Mouse (Mus musculus) heart, adult 2 months (tissue): ENCODE measurements around the gene Wdr41. TPM values are rescaled to one million over a fixed set of nuclear protein-coding genes. Genes with fewer than 3 reads are reported as not detected.

Experiments
- DNase-seq, 2 experiments: peaks; one replicate each; pipeline ENCODE4 v3.0.0; 2021
- H3K27ac ChIP-seq: fragments of 200-600 bp; 2 replicates; pipeline ENCODE4 v1.8.1; 2022
- H3K27me3 ChIP-seq: fragments of 200-500 bp; 2 replicates; pipeline ENCODE4 v1.6.1; 2012; ENCODE audit warnings: mild to moderate bottlenecking, low read length, inconsistent platforms, mixed read lengths; ENCODE audit not compliant: control insufficient read depth, insufficient read depth
- H3K36me3 ChIP-seq: fragments of 200-500 bp; 2 replicates; pipeline ENCODE4 v1.6.1; 2012; ENCODE audit warnings: low read length, inconsistent platforms; ENCODE audit not compliant: control insufficient read depth, insufficient read depth
- H3K4me1 ChIP-seq: fragments of 200-500 bp; 2 replicates; pipeline ENCODE4 v1.6.1; 2011; ENCODE audit warnings: low read length; ENCODE audit not compliant: control insufficient read depth, insufficient read depth
- H3K4me3 ChIP-seq: fragments of 200-600 bp; 2 replicates; pipeline ENCODE4 v1.8.1; 2022
- H3K79me2 ChIP-seq: fragments of 200-500 bp; replicated peaks from 2 replicates; pipeline ENCODE4 v1.6.1; 2012; ENCODE audit warnings: mild to moderate bottlenecking, inconsistent platforms, low read length, moderate library complexity, mixed read lengths; ENCODE audit not compliant: control insufficient read depth, insufficient read depth
- H3K9ac ChIP-seq: fragments of 200-500 bp; 2 replicates; pipeline ENCODE4 v1.6.1; 2012; ENCODE audit warnings: low read depth, mild to moderate bottlenecking, control low read depth, inconsistent platforms, low read length, mixed read lengths
- CTCF ChIP-seq: fragments of 200-600 bp; IDR thresholded peaks from 2 replicates; pipeline ENCODE4 v1.8.1; 2022; ENCODE audit warnings: antibody characterized with exemption, mild to moderate bottlenecking, moderate library complexity
- EP300 ChIP-seq: fragments of 200-500 bp; IDR thresholded peaks from 2 replicates; pipeline ENCODE4 v1.6.1; 2011; ENCODE audit warnings: low read depth, low read length, control low read depth; ENCODE audit not compliant: insufficient read depth
- POLR2A ChIP-seq: fragments of 200-500 bp; IDR thresholded peaks from 2 replicates; pipeline ENCODE4 v1.6.1; 2011; ENCODE audit warnings: mild to moderate bottlenecking, low read depth, low read length, control low read depth; ENCODE audit not compliant: insufficient read depth
- WGBS: fragments of 180-500 bp; shearing (Covaris S2); methylation state at CpG from one replicate; pipeline ENCODE4 v1.1.7; 2018; 5-methylcytosine and 5-hydroxymethylcytosine counted together
- intact Hi-C: fragments of 180-260 bp; cut with DNase I; formaldehyde crosslinking; loops from one replicate; pipeline ENCODE4 v1.15.1; 2025
- polyA plus RNA-seq: library from polyadenylated mRNA; depleted of rRNA; stranded (reverse); fragments of >200 nt; gene quantifications from 2 replicates; pipeline ENCODE4 v1.2.3, GENCODE M21; 2012
- total RNA-seq, 2 experiments: library from RNA; stranded (reverse); gene quantifications; 2 replicates each; pipeline ENCODE4 v1.2.3; 2021

Gene Wdr41
- total and polyA plus RNA-seq, 3 experiments: 12.4 to 18.3 (median 16.7) TPM

- Histone ChIP-seq H3K4me1 (no peaks in the 10 kb centered on the region; the same call in 1 of the 2 replicates), H3K36me3 (no peaks in the 10 kb centered on the region), H3K4me3 (no peak overlapping the region), H3K27me3 (no peaks in the 10 kb centered on the region), H3K27ac (no peak overlapping the region), H3K9ac (no peak overlapping the region), H3K79me2 (no peaks in the 10 kb centered on the region)
- TF ChIP-seq POLR2A: no peak
- TF ChIP-seq CTCF: no peak
- no peak for TF ChIP-seq EP300
- no peak for DNase-seq
- 86% methylated on average over 7 of the region's 7 CpGs for WGBS
- intact Hi-C loops: no loop called here
These were observed 33.1 kb downstream of the Wdr41 start for GRCm38 (mm10) chr13:95009261-95009660.

GRCm38 (mm10) chr13:95011546-95012257 lies 35.6 kb downstream of the Wdr41 start:
- H3K27me3 ChIP-seq: no peaks in the 10 kb centered on the region
- H3K27ac ChIP-seq: no peak overlapping the region
- H3K79me2 ChIP-seq: no peaks in the 10 kb centered on the region
- TF ChIP-seq EP300 (no peak), CTCF (no peak), POLR2A (no peak)
- no peak overlapping the region for H3K9ac ChIP-seq
- WGBS: 91% methylated on average over 7 of the region's 7 CpGs
- intact Hi-C loops: no loop called here
- no peak for DNase-seq
- H3K4me1 ChIP-seq: no peaks in the 10 kb centered on the region; the same call in 1 of the 2 replicates
- no peaks in the 10 kb centered on the region for H3K36me3 ChIP-seq
- H3K4me3 ChIP-seq: no peak overlapping the region

- Histone ChIP-seq H3K9ac (no peak overlapping the region), H3K27me3 (no peaks in the 10 kb centered on the region), H3K4me1 (no peaks in the 10 kb centered on the region), H3K27ac (no peak overlapping the region), H3K4me3 (no peak overlapping the region), H3K79me2 (no peaks in the 10 kb centered on the region), H3K36me3 (no peaks in the 10 kb centered on the region)
- 89% methylated on average over 6 of the region's 6 CpGs for WGBS
- intact Hi-C loops: loop anchor here (2.0 kb wide), 1 partner anchor 270 kb away; no protein-coding TSS in a partner anchor
- no peak for DNase-seq
- TF ChIP-seq CTCF (no peak), EP300 (no peak), POLR2A (no peak)
These were observed 41.1 kb downstream of the Wdr41 start for GRCm38 (mm10) chr13:95017278-95017677.

GRCm38 (mm10) chr13:95017916-95018315 lies 41.8 kb downstream of the Wdr41 start:
- intact Hi-C loops: loop anchor here (1.0 to 2.0 kb wide), 2 partner anchors 269 to 330 kb away; no protein-coding TSS in a partner anchor
- no peaks in the 10 kb centered on the region for H3K36me3 ChIP-seq
- peak; percentile 29 to 39 for DNase-seq
- H3K27ac ChIP-seq: no peak overlapping the region
- H3K4me3 ChIP-seq: no peak overlapping the region
- no peak overlapping the region for H3K9ac ChIP-seq
- H3K4me1 ChIP-seq: no peaks in the 10 kb centered on the region
- no peaks in the 10 kb centered on the region for H3K79me2 ChIP-seq
- 31% methylated on average over 9 of the region's 9 CpGs for WGBS
- TF ChIP-seq POLR2A: no peak
- TF ChIP-seq EP300: 0 out of 2 replicates have a peak, but pooled peaks have one; percentile 53
- TF ChIP-seq CTCF: peak; percentile 68
- H3K27me3 ChIP-seq: no peaks in the 10 kb centered on the region

- Histone ChIP-seq H3K4me3 (no peak overlapping the region), H3K4me1 (no peaks in the 10 kb centered on the region), H3K27me3 (no peaks in the 10 kb centered on the region), H3K79me2 (no peaks in the 10 kb centered on the region), H3K27ac (no peak overlapping the region), H3K36me3 (no peaks in the 10 kb centered on the region), H3K9ac (no peak overlapping the region)
- WGBS: 72% methylated on average over 6 of the region's 6 CpGs
- TF ChIP-seq EP300: no peak
- no peak for TF ChIP-seq POLR2A
- no peak for TF ChIP-seq CTCF
- intact Hi-C loops: no loop called here
- DNase-seq: no peak
These were observed 43.2 kb downstream of the Wdr41 start for GRCm38 (mm10) chr13:95019345-95019744.

DNA sequence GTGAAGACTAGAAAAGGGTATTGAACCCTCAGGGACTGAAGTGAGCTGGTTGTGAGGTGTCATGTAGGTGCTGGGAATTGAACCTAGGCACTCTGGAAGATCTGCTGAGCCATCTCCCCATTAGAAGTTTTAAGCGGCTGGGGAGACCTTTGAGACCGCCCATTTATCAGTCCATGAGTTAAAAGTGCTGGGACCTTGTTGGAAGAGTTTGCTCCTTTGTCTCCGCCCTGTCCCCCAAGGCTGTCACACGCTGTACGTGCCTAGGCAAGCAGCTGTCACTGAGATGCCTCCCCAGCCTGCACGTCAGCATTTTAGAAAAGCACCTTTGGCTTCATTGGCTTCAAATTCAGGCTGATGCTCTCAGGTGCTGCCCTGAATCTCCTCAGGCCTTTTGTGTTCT lies 44.1 kb downstream of the Wdr41 start:
- 98% methylated on average over 6 of the region's 6 CpGs for WGBS
- Histone ChIP-seq H3K9ac (no peak overlapping the region), H3K4me3 (no peak overlapping the region), H3K4me1 (no peaks in the 10 kb centered on the region), H3K27me3 (no peaks in the 10 kb centered on the region), H3K27ac (no peak overlapping the region), H3K36me3 (no peaks in the 10 kb centered on the region), H3K79me2 (no peaks in the 10 kb centered on the region)
- TF ChIP-seq EP300 (no peak), POLR2A (no peak), CTCF (no peak)
- no peak for DNase-seq
- intact Hi-C loops: no loop called here
